Mouse (Mus musculus) C2C12 (cell line): ENCODE data around the gene Adam23.

Experiments used
- CEBPB ChIP-seq: IDR thresholded peaks from one replicate; pipeline ENCODE4 v1.6.1; 2011; ENCODE audit warnings: low read depth, mild to moderate bottlenecking, control low read depth, moderate library complexity
- CTCF ChIP-seq: IDR thresholded peaks from one replicate; pipeline ENCODE4 v1.5.1; 2011; ENCODE audit not compliant: control insufficient read depth, insufficient read depth, insufficient read length
- FOSL1 ChIP-seq: IDR thresholded peaks from one replicate; pipeline ENCODE4 v1.8.0; 2011; ENCODE audit warnings: mild to moderate bottlenecking, low read length; ENCODE audit not compliant: poor library complexity, insufficient read depth, severe bottlenecking
- MAX ChIP-seq: IDR thresholded peaks from one replicate; pipeline ENCODE4 v1.6.1; 2011; ENCODE audit warnings: mild to moderate bottlenecking, control low read depth
- MYOD1 ChIP-seq: IDR thresholded peaks from one replicate; pipeline ENCODE4 v1.6.1; 2011; ENCODE audit warnings: low read depth; ENCODE audit not compliant: control insufficient read depth, insufficient read length
- MYOG ChIP-seq: IDR thresholded peaks from one replicate; pipeline ENCODE4 v1.6.1; 2011; ENCODE audit not compliant: control insufficient read depth, insufficient read length; ENCODE audit errors: extremely low read depth
- USF1 ChIP-seq: IDR thresholded peaks from one replicate; pipeline ENCODE4 v1.6.1; 2011; ENCODE audit warnings: low read depth, mild to moderate bottlenecking, control low read depth, moderate library complexity

- TF ChIP-seq CTCF (no peak), USF1 (no peak), MYOD1 (no peak), MAX (no peak), FOSL1 (no peak), MYOG (no peak), CEBPB (no peak)
Measured at GRCm38 (mm10) chr1:63579153-63579552, 133.5 kb downstream of the Adam23 start.
